Mouse (Mus musculus) adrenal gland, postnatal 10 days (tissue): ENCODE measurements around the gene Mpv17l2. TPM values are rescaled to one million over a fixed set of nuclear protein-coding genes. Genes with fewer than 3 reads are reported as not detected.

Experiments used
- DNase-seq: peaks from one replicate; pipeline ENCODE4 v3.0.0; 2021; ENCODE audit warnings: mixed read lengths
- total RNA-seq, 2 experiments: library from RNA; stranded (reverse); gene quantifications; 2 replicates each; pipeline ENCODE4 v1.2.3; 2021

Mpv17l2 gene
- total RNA-seq, 2 experiments from 2014 or later, result 92.9 to 106 TPM

GRCm38 (mm10) chr8:70750128-70750680 lies 10.5 kb downstream of the Mpv17l2 start:
- no peak for DNase-seq

- DNase-seq, result no peak
Observed at GRCm38 (mm10) chr8:70749097-70749674, 11.6 kb downstream of the Mpv17l2 start.

GRCm38 (mm10) chr8:70748246-70749096 lies 12.3 kb downstream of the Mpv17l2 start:
- DNase-seq, result no peak

GRCm38 (mm10) chr8:70747211-70747890 lies 13.4 kb downstream of the Mpv17l2 start:
- DNase-seq, result no peak

- DNase-seq, result no peak
Observed at GRCm38 (mm10) chr8:70746676-70747075, 14.1 kb downstream of the Mpv17l2 start.

GRCm38 (mm10) chr8:70745691-70746220 lies 15.0 kb downstream of the Mpv17l2 start:
- no peak for DNase-seq

GRCm38 (mm10) chr8:70744806-70745205 lies 15.9 kb downstream of the Mpv17l2 start:
- no peak for DNase-seq

- peak; percentile 83 for DNase-seq
Observed at GRCm38 (mm10) chr8:70743656-70744590, 16.8 kb downstream of the Mpv17l2 start.

- DNase-seq, result no peak
Observed at GRCm38 (mm10) chr8:70742981-70743655, 17.6 kb downstream of the Mpv17l2 start.

GRCm38 (mm10) chr8:70742176-70742575 lies 18.6 kb downstream of the Mpv17l2 start:
- DNase-seq, result no peak

GRCm38 (mm10) chr8:70741661-70742060 lies 19.1 kb downstream of the Mpv17l2 start:
- no peak for DNase-seq

- DNase-seq, result no peak
Observed at GRCm38 (mm10) chr8:70738211-70738610, 22.5 kb downstream of the Mpv17l2 start.

- DNase-seq, result no peak
Observed at GRCm38 (mm10) chr8:70737705-70738104, 23.0 kb downstream of the Mpv17l2 start.

GRCm38 (mm10) chr8:70730956-70731355 lies 29.8 kb downstream of the Mpv17l2 start:
- no peak for DNase-seq

- no peak for DNase-seq
Observed at GRCm38 (mm10) chr8:70729808-70730475, 30.8 kb downstream of the Mpv17l2 start.

GRCm38 (mm10) chr8:70726721-70727120 lies 34.0 kb downstream of the Mpv17l2 start:
- DNase-seq, result no peak

GRCm38 (mm10) chr8:70725792-70726447 lies 34.8 kb downstream of the Mpv17l2 start:
- DNase-seq, result peak; percentile 72

- no peak for DNase-seq
Observed at GRCm38 (mm10) chr8:70724216-70724615, 36.5 kb downstream of the Mpv17l2 start.

- no peak for DNase-seq
Observed at GRCm38 (mm10) chr8:70723486-70724210, 37.1 kb downstream of the Mpv17l2 start, which contains the start of gene Pde4c. Gene Pde4c, plus strand, starts transcription at chr8:70723720.
